Mouse (Mus musculus): Measurements from ENCODE around the gene Nkap. TPM values are rescaled to one million over a fixed set of nuclear protein-coding genes. Genes with fewer than 3 reads are reported as not detected.
A peak's percentile ranks its signal among the peaks of the same experiment; 100 is the strongest.

The Nkap gene
- polyA plus RNA-seq, 2 experiments, result 2.3 to 5.1 TPM

GRCm38 (mm10) chrX:37144954-37145353 lies 18.4 kb downstream of the Nkap start:
- Histone ChIP-seq H3K4me1 (replicated peaks; ENCODE audit: control insufficient read depth in 2 of 2, insufficient read depth in 2 of 2, low read length in 1 of 2) (no peaks in the 10 kb centered on the region), H3K36me3 (replicated peaks; ENCODE audit: control insufficient read depth, insufficient read depth, low read depth) (peaks cover 3% of the 10 kb centered on the region), H3K27me3 (ENCODE audit: control insufficient read depth, insufficient read depth, low read length) (no peaks in the 10 kb centered on the region), H3K4me2 (ENCODE audit: low read depth) (no peak overlapping the region), H3K27ac (no peak overlapping the region), H3K4me3 (ENCODE audit: insufficient read depth in 1 of 2, low read depth in 2 of 2, low read length in 2 of 2) (no peak overlapping the region), H3K9ac (replicated peaks) (no peak overlapping the region), H3K9me3 (ENCODE audit: control insufficient read depth, low read length) (no peaks in the 10 kb centered on the region)
- TF ChIP-seq EP300 (IDR thresholded peaks at IDR 0.05; ENCODE audit: low read depth) (no peak), CTCF (IDR thresholded peaks at IDR 0.05; ENCODE audit: low read depth) (peak; percentile 47)
- 87% methylated on average over 2 of the region's 2 CpGs for WGBS (ENCODE audit: insufficient replicate concordance)
- ATAC-seq (ENCODE audit: insufficient read depth), result no peak
- peak; percentile 17 to 26 (median 25) for DNase-seq (ENCODE audit: low read depth in 3 of 3, low spot score in 3 of 3)

DNA sequence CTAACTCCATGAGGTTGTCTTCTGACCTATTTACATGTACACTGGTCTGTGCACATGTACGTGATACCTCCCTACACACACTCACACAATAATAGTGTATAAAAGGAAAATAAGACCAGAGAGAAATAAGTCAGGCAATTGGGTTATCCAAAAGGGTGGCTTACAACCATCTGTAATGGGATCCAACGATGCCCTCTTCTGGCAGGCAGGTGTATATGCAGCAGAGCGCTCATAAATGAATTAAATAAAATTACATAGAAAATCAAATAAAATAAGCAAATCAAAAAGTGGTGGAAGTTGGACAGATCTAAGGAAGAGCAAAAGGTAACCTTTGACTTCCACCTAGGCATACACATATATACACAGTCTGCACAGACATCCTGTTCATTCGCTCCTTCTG lies 31.2 kb downstream of the Nkap start:
- Histone ChIP-seq H3K27ac (no peak overlapping the region), H3K9me3 (ENCODE audit: control insufficient read depth, low read length) (no peaks in the 10 kb centered on the region), H3K4me3 (ENCODE audit: insufficient read depth in 1 of 2, low read depth in 2 of 2, low read length in 2 of 2) (no peak overlapping the region), H3K9ac (replicated peaks) (no peak overlapping the region), H3K4me2 (ENCODE audit: low read depth) (no peak overlapping the region), H3K4me1 (replicated peaks; ENCODE audit: control insufficient read depth in 2 of 2, insufficient read depth in 2 of 2, low read length in 1 of 2) (no peaks in the 10 kb centered on the region), H3K36me3 (replicated peaks; ENCODE audit: control insufficient read depth, insufficient read depth, low read depth) (no peaks in the 10 kb centered on the region), H3K27me3 (ENCODE audit: control insufficient read depth, insufficient read depth, low read length) (no peaks in the 10 kb centered on the region)
- DNase-seq (ENCODE audit: low read depth in 3 of 3, low spot score in 3 of 3), result no peak
- WGBS (ENCODE audit: insufficient replicate concordance), result 46% methylated on average over 4 of the region's 4 CpGs
- no peak for ATAC-seq (ENCODE audit: insufficient read depth)
- no peak for TF ChIP-seq EP300 (IDR thresholded peaks at IDR 0.05; ENCODE audit: low read depth)
- TF ChIP-seq CTCF (IDR thresholded peaks at IDR 0.05; ENCODE audit: low read depth), result peak; percentile 51

DNA sequence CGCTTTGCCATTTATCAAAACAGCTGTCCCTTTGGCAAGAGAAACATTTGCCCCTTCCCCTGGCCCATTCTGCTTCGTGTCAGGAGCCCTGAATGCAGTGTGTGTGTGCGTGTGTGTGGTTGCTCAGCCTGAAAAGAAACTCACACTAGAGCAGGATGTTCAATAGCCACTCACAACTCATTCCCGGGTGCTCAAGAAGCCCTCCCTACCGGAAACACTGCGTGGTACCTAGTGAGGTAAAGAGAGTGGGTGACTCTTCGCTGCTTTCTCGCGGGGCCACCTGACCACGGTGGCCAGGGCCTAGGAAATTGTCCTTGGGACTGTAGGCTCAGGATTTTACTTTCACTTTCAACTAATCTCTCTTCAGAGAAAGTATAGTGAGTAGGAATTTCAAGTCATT lies 34.6 kb downstream of the Nkap start:
- no peaks in the 10 kb centered on the region for H3K9me3 ChIP-seq (ENCODE audit: control insufficient read depth, low read length)
- no peak overlapping the region for H3K4me2 ChIP-seq (ENCODE audit: low read depth)
- ATAC-seq (ENCODE audit: insufficient read depth) (no peak), DNase-seq (ENCODE audit: low read depth in 3 of 3, low spot score in 3 of 3) (no peak)
- H3K36me3 ChIP-seq (replicated peaks; ENCODE audit: control insufficient read depth, insufficient read depth, low read depth), result no peaks in the 10 kb centered on the region
- H3K4me3 ChIP-seq (ENCODE audit: insufficient read depth in 1 of 2, low read depth in 2 of 2, low read length in 2 of 2), result no peak overlapping the region
- TF ChIP-seq CTCF (IDR thresholded peaks at IDR 0.05; ENCODE audit: low read depth) (no peak), EP300 (IDR thresholded peaks at IDR 0.05; ENCODE audit: low read depth) (no peak)
- H3K27ac ChIP-seq, result no peak overlapping the region
- no peaks in the 10 kb centered on the region for H3K4me1 ChIP-seq (replicated peaks; ENCODE audit: control insufficient read depth in 2 of 2, insufficient read depth in 2 of 2, low read length in 1 of 2)
- H3K27me3 ChIP-seq (ENCODE audit: control insufficient read depth, insufficient read depth, low read length), result no peaks in the 10 kb centered on the region
- no peak overlapping the region for H3K9ac ChIP-seq (replicated peaks)
- 68% methylated on average over 10 of the region's 10 CpGs for WGBS (ENCODE audit: insufficient replicate concordance)

DNA sequence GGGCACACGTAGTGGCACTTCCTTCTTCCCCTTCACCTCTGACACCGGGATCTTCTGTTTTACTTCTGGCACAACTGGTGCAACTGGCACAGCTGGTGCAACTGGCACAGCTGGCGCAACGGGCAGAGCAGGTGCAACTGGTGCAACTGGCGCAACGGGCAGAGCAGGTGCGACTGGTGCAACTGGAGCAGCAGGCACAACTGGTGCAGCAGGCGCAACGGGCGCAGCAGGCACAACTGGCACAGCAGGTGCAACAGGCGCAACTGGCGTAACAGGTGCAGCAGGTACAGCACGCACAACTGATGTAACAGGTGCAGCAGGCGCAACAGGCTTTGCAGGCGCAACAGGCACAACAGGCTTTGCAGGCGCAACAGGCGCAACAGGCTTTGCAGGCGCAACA lies 36.5 kb downstream of the Nkap start:
- Histone ChIP-seq H3K27ac (no peak overlapping the region), H3K9ac (replicated peaks) (no peak overlapping the region), H3K4me3 (ENCODE audit: insufficient read depth in 1 of 2, low read depth in 2 of 2, low read length in 2 of 2) (no peak overlapping the region), H3K4me1 (replicated peaks; ENCODE audit: control insufficient read depth in 2 of 2, insufficient read depth in 2 of 2, low read length in 1 of 2) (no peaks in the 10 kb centered on the region), H3K36me3 (replicated peaks; ENCODE audit: control insufficient read depth, insufficient read depth, low read depth) (no peaks in the 10 kb centered on the region), H3K9me3 (ENCODE audit: control insufficient read depth, low read length) (no peaks in the 10 kb centered on the region), H3K4me2 (ENCODE audit: low read depth) (no peak overlapping the region), H3K27me3 (ENCODE audit: control insufficient read depth, insufficient read depth, low read length) (no peaks in the 10 kb centered on the region)
- WGBS (ENCODE audit: insufficient replicate concordance), result 77% methylated on average over 18 of the region's 18 CpGs
- ATAC-seq (ENCODE audit: insufficient read depth), result no peak
- TF ChIP-seq EP300 (IDR thresholded peaks at IDR 0.05; ENCODE audit: low read depth) (no peak), CTCF (IDR thresholded peaks at IDR 0.05; ENCODE audit: low read depth) (no peak)
- DNase-seq (ENCODE audit: low read depth in 3 of 3, low spot score in 3 of 3), result no peak

GRCm38 (mm10) chrX:37167085-37167484 lies 40.5 kb downstream of the Nkap start:
- TF ChIP-seq CTCF (IDR thresholded peaks at IDR 0.05; ENCODE audit: low read depth) (peak; percentile 77), EP300 (IDR thresholded peaks at IDR 0.05; ENCODE audit: low read depth) (no peak)
- H3K27ac ChIP-seq, result no peak overlapping the region
- DNase-seq (ENCODE audit: low read depth in 3 of 3, low spot score in 3 of 3) (peak; percentile 15 to 33 (median 25)), ATAC-seq (ENCODE audit: insufficient read depth) (no peak)
- no peaks in the 10 kb centered on the region for H3K4me1 ChIP-seq (replicated peaks; ENCODE audit: control insufficient read depth in 2 of 2, insufficient read depth in 2 of 2, low read length in 1 of 2)
- no peak overlapping the region for H3K9ac ChIP-seq (replicated peaks)
- H3K4me3 ChIP-seq (ENCODE audit: insufficient read depth in 1 of 2, low read depth in 2 of 2, low read length in 2 of 2), result no peak overlapping the region
- H3K4me2 ChIP-seq (ENCODE audit: low read depth), result no peak overlapping the region
- no peaks in the 10 kb centered on the region for H3K9me3 ChIP-seq (ENCODE audit: control insufficient read depth, low read length)
- no peaks in the 10 kb centered on the region for H3K27me3 ChIP-seq (ENCODE audit: control insufficient read depth, insufficient read depth, low read length)
- WGBS (ENCODE audit: insufficient replicate concordance), result 17% methylated on average over 3 of the region's 3 CpGs
- no peaks in the 10 kb centered on the region for H3K36me3 ChIP-seq (replicated peaks; ENCODE audit: control insufficient read depth, insufficient read depth, low read depth)
